Mouse (Mus musculus) neural tube, embryonic 12.5 days (tissue): ENCODE results near the gene Rassf5. TPM values are rescaled to one million over a fixed set of nuclear protein-coding genes. Genes with fewer than 3 reads are reported as not detected.
"Not testable (repeated sequence)": the region's sequence is repeated elsewhere in the genome, so short reads cannot be mapped to it uniquely, and the experiment has no call there.

Experiments
- ATAC-seq: fragments of 200-750 bp; cut with Nextera tagmentation; 2 replicates; pipeline ENCODE4 v1.8.0; 2017; ENCODE audit warnings: low read depth, mild to moderate bottlenecking, moderate TSS enrichment, moderate library complexity; ENCODE audit not compliant: low FRiP score
- H3K27ac ChIP-seq: fragments of 300-500 bp; sonication (generic); 2 replicates; pipeline ENCODE4 v1.5.1; 2016
- H3K27me3 ChIP-seq: fragments of 300-500 bp; sonication (generic); replicated peaks from 2 replicates; pipeline ENCODE4 v1.6.1; 2016; ENCODE audit warnings: mild to moderate bottlenecking
- H3K36me3 ChIP-seq: fragments of 300-500 bp; sonication (generic); 2 replicates; pipeline ENCODE4 v1.6.1; 2016; ENCODE audit warnings: mild to moderate bottlenecking
- H3K4me1 ChIP-seq: fragments of 300-500 bp; sonication (generic); 2 replicates; pipeline ENCODE4 v1.6.1; 2016
- H3K4me2 ChIP-seq: fragments of 300-500 bp; sonication (generic); replicated peaks from 2 replicates; pipeline ENCODE4 v1.6.1; 2016; ENCODE audit warnings: mild to moderate bottlenecking
- H3K4me3 ChIP-seq: fragments of 300-500 bp; sonication (generic); 2 replicates; pipeline ENCODE4 v1.5.1; 2016
- H3K9ac ChIP-seq: fragments of 300-500 bp; sonication (generic); 2 replicates; pipeline ENCODE4 v1.6.1; 2016; ENCODE audit warnings: mild to moderate bottlenecking
- H3K9me3 ChIP-seq: fragments of 300-500 bp; sonication (generic); 2 replicates; pipeline ENCODE4 v1.6.1; 2016; ENCODE audit warnings: mild to moderate bottlenecking
- WGBS: fragments of 180-500 bp; shearing (Covaris S2); methylation state at CpG from one replicate; pipeline ENCODE4 v1.1.7; 2016; 5-methylcytosine and 5-hydroxymethylcytosine counted together
- polyA plus RNA-seq: library from polyadenylated mRNA; unstranded; fragments of >200 nt; fragmentation: Nextera tagmentation; extraction: Ambion mirVana; gene quantifications from 2 replicates; pipeline ENCODE4 v1.2.1, GENCODE M21; 2016

Gene Rassf5
- polyA plus RNA-seq, 1 experiment from 2014 or later: 2.7 TPM

- no peaks in the 10 kb centered on the region for H3K27me3 ChIP-seq
- H3K4me1 ChIP-seq: no peaks in the 10 kb centered on the region
- H3K4me2 ChIP-seq: no peak overlapping the region
- H3K4me3 ChIP-seq: no peak overlapping the region
- WGBS: 81% methylated on average over 6 of the region's 6 CpGs
- H3K9me3 ChIP-seq: no peaks in the 10 kb centered on the region
- no peak overlapping the region for H3K27ac ChIP-seq
- H3K36me3 ChIP-seq: peaks cover 84% of the 10 kb centered on the region
- H3K9ac ChIP-seq: no peak overlapping the region
- no peak for ATAC-seq
Measured at GRCm38 (mm10) chr1:131164427-131164826, 80.6 kb downstream of the Rassf5 start.

- Histone ChIP-seq H3K36me3 (peaks cover 67% of the 10 kb centered on the region), H3K9me3 (no peaks in the 10 kb centered on the region), H3K27ac (no peak overlapping the region), H3K4me1 (no peaks in the 10 kb centered on the region), H3K4me3 (no peak overlapping the region), H3K27me3 (no peaks in the 10 kb centered on the region), H3K9ac (no peak overlapping the region), H3K4me2 (no peak overlapping the region)
- ATAC-seq: no peak
- WGBS: 86% methylated on average over 11 of the region's 11 CpGs
Measured at GRCm38 (mm10) chr1:131161091-131161490, 84.0 kb downstream of the Rassf5 start.

GRCm38 (mm10) chr1:131159573-131160327 lies 85.3 kb downstream of the Rassf5 start:
- not testable (repeated sequence) for H3K4me1 ChIP-seq, H3K9me3 ChIP-seq, H3K9ac ChIP-seq, H3K27me3 ChIP-seq, H3K27ac ChIP-seq, ATAC-seq, H3K4me2 ChIP-seq, H3K4me3 ChIP-seq
- WGBS: 97% methylated on average over 3 of the region's 3 CpGs
- H3K36me3 ChIP-seq: peaks cover 54% of the 10 kb centered on the region

GRCm38 (mm10) chr1:131155456-131155855 lies 89.6 kb downstream of the Rassf5 start:
- 59% methylated on average over 2 of the region's 2 CpGs for WGBS
- H3K4me3 ChIP-seq: no peak overlapping the region
- ATAC-seq: no peak
- no peak overlapping the region for H3K27ac ChIP-seq
- H3K9ac ChIP-seq: no peak overlapping the region
- no peaks in the 10 kb centered on the region; the same call in 1 of the 2 replicates for H3K27me3 ChIP-seq
- H3K4me2 ChIP-seq: no peak overlapping the region
- H3K36me3 ChIP-seq: peaks cover 18% of the 10 kb centered on the region
- no peaks in the 10 kb centered on the region for H3K9me3 ChIP-seq
- H3K4me1 ChIP-seq: peaks cover 8% of the 10 kb centered on the region

GRCm38 (mm10) chr1:131153018-131153629 lies 91.9 kb downstream of the Rassf5 start, which contains the start of gene Eif2d:
Eif2d (plus strand) TSS chr1:131153181.
- Histone ChIP-seq H3K9ac (peak within 1 kb of the TSS; percentile 68), H3K4me3 (peak within 1 kb of the TSS; percentile 71), H3K36me3 (peaks cover 2% of the 10 kb centered on the region; the same call in 1 of the 2 replicates), H3K27ac (no peak within 1 kb of the TSS), H3K9me3 (no peaks in the 10 kb centered on the region), H3K4me2 (peak within 1 kb of the TSS; percentile 86), H3K4me1 (peaks cover 8% of the 10 kb centered on the region), H3K27me3 (no peaks in the 10 kb centered on the region; the same call in 1 of the 2 replicates)
- WGBS: under 1% methylated on average over 27 of the region's 27 CpGs
- ATAC-seq: peak; percentile 96

- H3K9me3 ChIP-seq: no peaks in the 10 kb centered on the region
- WGBS: 68% methylated on average over 1 of the region's 1 CpGs
- no peak overlapping the region for H3K27ac ChIP-seq
- no peaks in the 10 kb centered on the region for H3K36me3 ChIP-seq
- peaks cover 8% of the 10 kb centered on the region for H3K4me1 ChIP-seq
- no peak overlapping the region for H3K9ac ChIP-seq
- no peaks in the 10 kb centered on the region; the same call in 1 of the 2 replicates for H3K27me3 ChIP-seq
- no peak overlapping the region for H3K4me2 ChIP-seq
- ATAC-seq: no peak
- no peak overlapping the region for H3K4me3 ChIP-seq
Measured at GRCm38 (mm10) chr1:131149496-131149895, 95.6 kb downstream of the Rassf5 start.

DNA sequence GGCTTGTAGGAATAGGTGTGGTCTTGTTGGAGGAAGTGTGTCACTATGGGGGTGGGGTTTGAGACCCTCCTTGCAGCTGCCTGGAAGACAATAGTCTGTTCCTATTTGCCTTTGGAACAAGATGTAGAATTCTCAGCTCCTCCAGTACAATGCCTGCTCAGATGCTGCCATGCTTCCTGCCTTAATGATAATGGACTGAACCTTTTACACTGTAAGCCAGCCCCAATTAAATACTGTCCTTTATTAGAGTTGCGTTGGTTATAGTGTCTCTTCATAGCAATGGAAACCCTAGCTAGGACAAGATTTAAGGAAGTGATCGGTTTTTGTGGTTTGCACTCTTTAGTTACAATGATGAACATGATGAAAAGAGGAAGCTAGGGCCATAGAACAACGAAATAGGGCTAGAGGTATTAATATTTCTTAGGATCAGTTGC lies 98.9 kb downstream of the Rassf5 start:
- no peaks in the 10 kb centered on the region for H3K36me3 ChIP-seq
- 90% methylated on average over 3 of the region's 3 CpGs for WGBS
- H3K4me1 ChIP-seq: no peaks in the 10 kb centered on the region
- H3K4me2 ChIP-seq: no peak overlapping the region
- ATAC-seq: no peak
- no peaks in the 10 kb centered on the region for H3K9me3 ChIP-seq
- H3K27me3 ChIP-seq: no peaks in the 10 kb centered on the region
- H3K4me3 ChIP-seq: no peak overlapping the region
- no peak overlapping the region for H3K9ac ChIP-seq
- no peak overlapping the region for H3K27ac ChIP-seq

GRCm38 (mm10) chr1:131145222-131145621 lies 99.8 kb downstream of the Rassf5 start:
- not testable (repeated sequence) for H3K27me3 ChIP-seq, H3K9ac ChIP-seq, H3K9me3 ChIP-seq, ATAC-seq, H3K4me1 ChIP-seq, H3K27ac ChIP-seq, H3K4me2 ChIP-seq, H3K36me3 ChIP-seq, H3K4me3 ChIP-seq
- WGBS: 89% methylated on average over 3 of the region's 3 CpGs

DNA sequence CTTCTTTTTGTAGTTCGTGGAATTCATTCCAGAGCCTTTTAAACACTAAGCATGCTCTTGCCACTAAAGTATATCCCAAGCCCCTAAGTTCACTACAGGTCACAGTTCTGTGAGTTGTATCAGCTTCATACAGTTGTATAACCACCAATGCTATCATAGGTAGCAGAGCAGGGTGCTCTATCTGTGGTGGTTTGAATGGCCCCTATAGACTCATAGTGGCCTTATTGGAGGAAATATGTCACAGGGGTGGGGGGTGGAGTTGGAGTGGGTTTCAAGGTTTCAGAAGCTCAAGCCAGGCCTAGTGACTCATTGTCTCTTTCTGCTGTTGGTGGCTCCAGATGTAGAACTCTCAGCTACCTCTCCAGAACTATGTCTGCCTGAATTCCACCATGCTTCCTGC lies 102.6 kb downstream of the Rassf5 start:
- Histone ChIP-seq H3K4me2 (no peak overlapping the region), H3K36me3 (no peaks in the 10 kb centered on the region), H3K9me3 (no peaks in the 10 kb centered on the region), H3K27ac (no peak overlapping the region), H3K9ac (no peak overlapping the region), H3K4me1 (no peaks in the 10 kb centered on the region), H3K4me3 (no peak overlapping the region), H3K27me3 (no peaks in the 10 kb centered on the region)
- no peak for ATAC-seq
- WGBS: 81% methylated on average over 1 of the region's 1 CpGs

DNA sequence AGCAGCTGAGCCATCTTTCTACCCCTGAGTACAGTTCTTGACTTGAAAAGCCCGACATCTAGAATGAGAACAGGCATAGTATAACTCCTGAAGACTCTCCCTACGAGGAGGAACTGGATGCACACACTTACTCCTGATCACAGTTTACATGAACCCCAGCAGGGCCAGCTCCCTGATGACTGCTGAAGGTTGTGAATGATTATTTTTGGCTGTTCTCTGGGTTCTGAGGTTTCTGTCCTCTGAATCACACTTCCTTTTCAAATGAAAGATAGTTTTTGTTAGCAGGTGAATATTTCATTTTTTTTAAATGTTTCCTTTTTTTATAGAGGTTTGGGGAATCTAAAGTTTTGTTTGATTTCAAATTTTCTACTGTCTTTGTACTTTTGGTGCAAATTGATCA lies 103.6 kb downstream of the Rassf5 start:
- Histone ChIP-seq H3K36me3 (no peaks in the 10 kb centered on the region), H3K27me3 (no peaks in the 10 kb centered on the region), H3K4me2 (no peak overlapping the region), H3K9me3 (no peaks in the 10 kb centered on the region), H3K27ac (no peak overlapping the region), H3K9ac (no peak overlapping the region), H3K4me1 (peaks cover 5% of the 10 kb centered on the region; the same call in 1 of the 2 replicates), H3K4me3 (no peak overlapping the region)
- WGBS: 68% methylated on average over 2 of the region's 2 CpGs
- no peak for ATAC-seq

GRCm38 (mm10) chr1:131139102-131140095 lies 105.7 kb downstream of the Rassf5 start:
- 67% methylated on average over 11 of the region's 11 CpGs for WGBS

More at GRCm38 (mm10) chr1:131139102-131140095, 105.7 kb downstream of the Rassf5 start:
- Histone ChIP-seq H3K4me3 (no peak overlapping the region), H3K9me3 (no peaks in the 10 kb centered on the region), H3K4me1 (peaks cover 5% of the 10 kb centered on the region), H3K36me3 (no peaks in the 10 kb centered on the region), H3K27me3 (no peaks in the 10 kb centered on the region), H3K27ac (no peak overlapping the region), H3K9ac (no peak overlapping the region), H3K4me2 (peak overlapping the region; percentile 78)
- ATAC-seq: no peak
